Mouse (Mus musculus) T-cell, adult 66 days (primary cell): ENCODE results near the gene Acin1. TPM values are rescaled to one million over a fixed set of nuclear protein-coding genes. Genes with fewer than 3 reads are reported as not detected.

ENCODE experiments used
- total RNA-seq, 2 experiments: library from RNA; stranded (reverse); gene quantifications; 3 replicates in 1 of 2; 4 replicates in 1 of 2; pipeline ENCODE4 v1.2.4; 2023

The Acin1 gene
- 100 to 1,000 TPM; 566 to 583 TPM for total RNA-seq

GRCm38 (mm10) chr14:54686522-54687143 is at the start of gene Acin1:
TSS of gene Acin1 (minus strand) at chr14:54686931.

DNA sequence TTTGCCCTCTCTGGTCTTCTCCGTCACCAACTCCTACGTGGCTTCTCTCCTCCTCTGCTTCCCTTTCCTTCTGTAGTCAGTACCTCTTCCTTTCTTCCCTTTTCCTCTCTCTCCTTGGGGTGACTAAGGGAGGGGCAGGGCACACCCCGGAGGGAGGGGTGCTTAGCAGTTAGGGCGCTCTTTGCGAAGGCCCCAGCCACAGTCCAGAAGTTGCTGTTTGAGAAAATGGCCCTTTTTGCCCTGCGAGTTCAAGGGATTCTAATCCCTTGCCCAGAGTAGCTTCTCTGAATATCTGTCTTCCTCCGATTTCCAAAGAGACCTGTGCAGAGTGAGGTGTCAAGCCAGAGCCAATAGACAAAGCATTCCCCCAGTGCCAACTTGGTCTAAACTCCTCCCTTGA is 25.3 kb upstream of the Acin1 start, which contains the start of gene Cebpe:
Gene Cebpe, minus strand, starts transcription at position 101 of the 400 bp plus-strand sequence.

GRCm38 (mm10) chr14:54698733-54699132 is 12.0 kb upstream of the Acin1 start, which contains the start of gene Gm29776:
TSS of gene Gm29776 (minus strand) at chr14:54698833.

DNA sequence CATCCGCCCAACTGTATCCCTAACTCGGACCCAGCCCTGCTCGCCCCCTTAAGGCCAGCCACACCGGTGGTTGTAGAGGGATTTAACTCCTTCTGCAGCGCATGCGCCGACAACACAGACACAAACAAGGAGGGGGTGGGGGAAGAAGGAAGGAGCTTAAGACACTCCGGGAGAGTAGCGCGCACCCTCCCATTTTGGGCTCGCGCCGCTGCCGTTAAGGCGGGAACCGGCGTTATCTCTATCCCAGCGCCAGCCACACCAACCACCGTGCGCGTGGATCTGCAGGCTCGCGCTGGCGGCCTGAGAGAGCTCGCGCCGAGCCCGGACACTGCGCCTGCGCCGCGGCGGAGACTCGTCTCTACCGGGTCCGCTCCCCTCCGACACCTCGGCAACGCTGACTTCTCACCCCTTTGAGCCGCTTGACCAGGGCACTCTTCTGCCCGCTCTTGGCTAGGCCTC is 639 bp downstream of the Acin1 start, which contains the start of gene 1700123O20Rik:
Gene 1700123O20Rik, plus strand, starts transcription at position 154 of the 459 bp plus-strand sequence.

DNA sequence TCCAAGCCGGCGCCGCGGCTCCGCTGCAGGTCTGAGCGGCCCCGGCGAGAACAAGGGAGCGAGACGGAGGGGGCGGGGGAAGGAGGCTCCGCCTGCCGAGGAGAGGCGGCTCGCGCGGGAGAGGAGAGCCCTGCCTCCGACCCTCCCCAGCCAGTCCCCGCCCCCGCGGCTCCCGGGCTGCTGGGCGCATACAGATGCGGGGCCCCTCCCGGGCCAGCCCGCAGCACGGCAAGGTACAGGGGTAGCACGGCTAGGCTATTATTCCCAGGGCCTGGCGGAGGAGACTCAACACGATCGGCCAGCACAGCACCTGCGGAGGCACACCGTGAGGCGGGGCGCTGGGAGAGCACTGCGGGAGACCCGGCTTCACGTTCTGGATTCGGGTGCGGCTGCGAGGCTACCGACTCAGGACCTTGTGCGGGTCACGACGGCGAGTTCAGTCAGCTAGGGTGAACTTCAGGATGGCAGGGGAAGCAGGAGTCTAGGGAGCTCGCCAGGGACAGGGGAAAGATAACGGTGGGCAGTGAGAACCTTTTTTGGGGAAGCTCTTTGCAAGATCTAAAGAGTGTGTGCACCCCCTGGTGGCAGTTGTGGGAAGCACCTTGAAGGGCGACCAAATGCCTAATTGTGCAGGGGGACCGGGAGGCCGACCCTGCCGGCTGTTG is 45.3 kb downstream of the Acin1 start, which contains the start of gene Cdh24:
Gene Cdh24, minus strand, starts transcription at position 60 of the 665 bp plus-strand sequence.

DNA sequence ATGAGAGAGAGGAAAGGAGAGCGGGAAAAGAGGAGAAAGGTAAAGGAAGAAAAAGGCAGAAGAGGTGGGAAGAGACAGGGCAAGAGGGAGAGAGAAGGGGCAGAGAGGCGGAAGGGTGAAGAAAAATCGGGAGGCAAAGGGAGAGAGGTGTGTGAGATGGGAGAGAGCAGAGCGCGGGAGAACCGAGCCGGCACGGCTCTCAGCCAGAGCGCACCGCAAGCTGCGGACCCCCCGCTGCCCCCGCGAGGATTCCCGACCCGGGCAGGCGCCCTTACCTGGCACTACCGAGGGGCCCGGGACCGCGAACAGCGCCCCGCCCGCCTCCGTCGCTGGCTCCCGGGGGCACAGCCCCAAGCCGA is 45.8 kb downstream of the Acin1 start, which contains the start of gene Gm17606:
Gene Gm17606, plus strand, starts transcription at position 7 of the 359 bp plus-strand sequence.

DNA sequence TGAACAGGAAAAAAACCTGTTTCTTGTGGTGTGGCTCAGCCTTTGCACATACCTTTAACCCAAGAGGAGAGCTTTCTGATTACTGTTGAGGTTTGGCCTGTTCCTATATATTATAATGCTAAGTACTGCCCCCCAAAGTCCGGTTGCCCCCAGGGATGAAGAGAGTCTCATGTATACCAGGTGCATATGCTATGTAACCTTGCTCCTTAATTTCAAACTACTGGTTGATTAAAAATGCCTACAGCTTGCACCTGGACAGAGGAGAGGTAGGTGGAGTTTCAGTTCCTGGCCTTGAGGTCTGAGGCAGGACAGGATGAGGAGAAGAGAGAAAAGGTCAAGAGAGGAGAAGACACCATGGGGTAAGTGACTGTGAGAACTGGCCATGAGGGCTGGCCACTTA is 65.6 kb downstream of the Acin1 start, which contains the start of gene Psmb11:
Gene Psmb11, plus strand, starts transcription at position 301 of the 400 bp plus-strand sequence.

DNA sequence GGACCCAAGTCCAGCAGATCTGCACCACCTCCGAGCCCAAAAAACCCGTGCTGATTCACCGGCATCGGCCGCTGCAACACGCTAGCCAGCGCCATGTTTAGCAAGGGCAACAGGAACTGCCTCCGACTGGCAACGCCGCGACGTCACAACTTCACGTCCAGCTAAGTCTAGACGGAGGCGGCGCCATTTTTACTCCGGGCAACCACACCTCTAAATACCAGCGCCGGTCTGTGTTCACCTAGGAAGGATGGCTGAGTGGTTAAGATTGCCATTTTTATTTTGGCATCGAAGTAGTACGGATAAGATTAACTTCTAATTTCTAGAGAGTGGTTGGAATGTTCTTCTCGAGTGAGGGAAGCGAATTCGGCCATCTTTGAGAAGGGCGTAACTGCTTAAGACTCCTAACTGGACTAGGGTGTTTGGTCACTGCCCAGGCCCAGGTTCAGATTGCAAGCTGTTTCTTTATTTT is 68.8 kb downstream of the Acin1 start, which contains the start of gene Psmb5:
Gene Psmb5, minus strand, starts transcription at position 126 of the 469 bp plus-strand sequence.

DNA sequence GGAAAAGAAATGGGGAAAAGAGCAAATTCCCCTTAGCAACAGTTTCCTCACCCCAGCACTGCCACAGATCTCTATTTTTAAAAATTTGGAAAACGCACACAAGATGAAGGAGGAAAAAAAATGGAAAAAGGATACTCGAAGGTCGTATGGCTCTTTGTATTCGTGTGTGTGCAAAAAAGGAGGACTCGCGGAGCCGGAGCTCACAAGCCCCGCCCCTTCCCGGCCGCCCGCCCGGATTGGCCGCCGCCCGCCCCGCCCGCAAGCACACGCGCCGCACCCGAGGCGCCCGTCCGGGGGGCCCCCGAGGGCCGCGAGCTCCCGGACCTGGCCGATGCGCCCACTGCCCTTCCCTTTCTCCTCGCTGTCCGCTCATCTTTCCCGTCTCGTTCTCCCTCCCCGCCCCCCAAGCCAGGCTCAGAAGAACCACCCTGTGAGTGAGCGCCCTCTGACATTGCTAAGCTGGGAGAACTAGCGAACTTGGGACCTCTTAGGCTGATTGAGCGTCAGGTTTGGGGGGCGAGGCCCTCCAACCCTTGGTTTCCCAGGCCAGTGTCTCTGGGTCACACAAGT is 80.9 kb downstream of the Acin1 start, which contains the start of gene 4931414P19Rik:
Gene 4931414P19Rik, minus strand, starts transcription at position 242 of the 570 bp plus-strand sequence.

Other genes with a start within 250 kb of the Acin1 start
- 100 to 1,000 TPM; 125 to 142 TPM for gene Lrp10, start 222.8 kb downstream of the Acin1 start, total RNA-seq
- 1 to 10 TPM; 1.5 to 1.7 TPM for gene Rem2, start 210.8 kb downstream of the Acin1 start, total RNA-seq
- gene Prmt5, start 169.4 kb downstream of the Acin1 start, total RNA-seq, result 10 to 100 TPM; 39.8 to 40.1 TPM
- gene Haus4, start 132.3 kb downstream of the Acin1 start, total RNA-seq, result 10 to 100 TPM; 12.0 to 16.5 TPM
- under 1 TPM; 0.32 to 0.59 TPM for gene Ajuba, start 109.4 kb downstream of the Acin1 start, total RNA-seq
- gene 4931414P19Rik, start 80.9 kb downstream of the Acin1 start, total RNA-seq, result 1 to 10 TPM; 4.8 to 6.4 TPM
- gene Psmb5, start 68.9 kb downstream of the Acin1 start, total RNA-seq, result 10 to 100 TPM; 60.0 to 72.1 TPM
- gene Psmb11, start 65.5 kb downstream of the Acin1 start, total RNA-seq, result not detected
- not detected for gene Gm17606, start 46.0 kb downstream of the Acin1 start, total RNA-seq
- gene Cdh24, start 45.6 kb downstream of the Acin1 start, total RNA-seq, result 1 to 10 TPM; 8.4 to 8.8 TPM
- gene 1700123O20Rik, start 715 bp downstream of the Acin1 start, total RNA-seq, result 10 to 100 TPM; 37.4 to 47.4 TPM
- not detected for gene Gm29776, start 11.9 kb upstream of the Acin1 start, total RNA-seq
- gene Cebpe, start 25.2 kb upstream of the Acin1 start, total RNA-seq, result not detected
- gene Slc7a8, start 95.0 kb upstream of the Acin1 start, total RNA-seq, result under 1 TPM in 1 of 2 experiments, not detected in 1; 0.29 TPM
- gene Rnf212b, start 127.2 kb upstream of the Acin1 start, total RNA-seq, result not detected
- 10 to 100 TPM; 11.3 to 11.7 TPM for gene Homez, start 184.0 kb upstream of the Acin1 start, total RNA-seq
- 10 to 100 TPM; 14.3 to 14.8 TPM for gene Ppp1r3e, start 190.6 kb upstream of the Acin1 start, total RNA-seq
- 1 to 10 TPM; 1.9 to 2.8 TPM for gene Bcl2l2, start 196.4 kb upstream of the Acin1 start, total RNA-seq
- gene Gm20521, start 196.5 kb upstream of the Acin1 start, total RNA-seq, result 1 to 10 TPM in 1 of 2 experiments, not detected in 1; 1.4 TPM
- 100 to 1,000 TPM; 291 TPM for gene Pabpn1, start 205.6 kb upstream of the Acin1 start, total RNA-seq
- 1 to 10 TPM; 2.7 to 3.8 TPM for gene Slc22a17, start 226.2 kb upstream of the Acin1 start, total RNA-seq
- not detected for gene Efs, start 239.2 kb upstream of the Acin1 start, total RNA-seq
- gene Il25, start 245.8 kb upstream of the Acin1 start, total RNA-seq, result not detected
- gene Cmtm5, start 249.3 kb upstream of the Acin1 start, total RNA-seq, result not detected